Mouse (Mus musculus): ENCODE data around the gene Stk16.
A peak's percentile ranks its signal among the peaks of the same experiment; 100 is the strongest.

The Stk16 gene

DNA sequence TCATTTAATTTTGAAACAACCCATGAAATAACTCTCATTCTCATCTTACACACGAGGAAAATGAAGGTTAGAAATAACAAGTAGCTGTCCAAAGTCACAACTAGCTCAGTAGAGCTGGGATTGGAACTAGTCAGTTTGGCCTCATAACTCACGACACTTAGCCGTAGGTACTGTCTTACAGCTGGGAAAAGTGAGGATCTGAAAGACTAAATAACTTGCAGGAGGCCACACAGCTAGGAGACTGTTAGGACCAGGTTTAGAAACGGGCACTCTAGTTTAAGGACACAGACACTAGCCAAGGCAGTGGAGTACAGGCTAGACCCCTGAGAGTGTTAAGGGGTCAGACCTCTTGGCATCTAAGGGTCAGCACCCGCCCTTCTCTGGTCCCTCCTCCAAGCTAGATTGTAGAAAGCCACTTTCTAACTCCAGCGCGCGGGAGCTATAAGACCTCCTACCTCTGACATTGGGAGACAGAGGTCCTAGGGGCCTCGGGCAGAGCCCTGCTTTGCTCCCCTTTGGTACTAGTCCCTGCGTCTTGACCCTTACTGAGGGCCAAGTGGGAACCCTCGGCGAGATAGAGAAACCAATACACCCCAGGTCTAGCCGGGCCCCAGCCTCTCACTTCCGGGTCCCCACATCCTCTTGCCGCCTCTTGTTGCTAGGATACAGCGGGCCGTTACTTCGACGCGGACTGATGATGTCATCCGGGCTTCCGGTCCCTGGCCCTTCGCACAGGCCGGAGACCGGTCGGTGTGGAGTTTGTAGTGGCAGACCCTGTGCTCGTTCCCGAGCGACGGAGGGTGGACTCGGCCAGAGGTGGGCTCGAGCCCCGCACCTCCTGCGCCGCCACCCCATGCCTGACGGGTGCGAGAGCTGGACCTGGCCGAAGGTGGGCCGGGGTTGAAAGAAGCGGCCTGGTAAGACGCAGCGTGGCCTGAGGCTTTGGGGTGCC, at the start of gene Stk16, which contains the start of gene Glb1l:
Stk16 (plus strand) TSS at position 703 of the 952 bp plus-strand sequence.
Glb1l (minus strand) TSS at position 678 of the 952 bp plus-strand sequence.
- DNase-seq (ENCODE audit: low spot score), result peak; percentile 95

DNA sequence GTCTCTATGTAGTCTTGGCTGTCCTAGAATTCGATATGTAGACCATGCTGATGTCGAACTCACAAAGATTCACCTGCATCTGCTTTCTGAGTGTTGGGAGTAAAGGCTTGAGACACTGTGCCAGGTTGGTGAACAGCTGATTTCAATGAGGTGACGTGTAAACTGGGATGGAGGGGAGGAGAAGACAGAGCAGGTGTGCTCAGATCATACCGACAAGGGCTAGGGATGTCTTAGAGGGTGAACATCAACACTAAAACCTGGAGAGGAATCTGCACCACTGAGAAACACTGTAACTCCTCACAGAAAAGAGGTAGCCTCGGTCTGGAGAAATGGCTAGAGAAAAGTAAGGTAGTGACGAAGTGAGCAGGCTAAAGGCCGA, 42.6 kb upstream of the Stk16 start:
- DNase-seq (ENCODE audit: low spot score), result no peak

DNA sequence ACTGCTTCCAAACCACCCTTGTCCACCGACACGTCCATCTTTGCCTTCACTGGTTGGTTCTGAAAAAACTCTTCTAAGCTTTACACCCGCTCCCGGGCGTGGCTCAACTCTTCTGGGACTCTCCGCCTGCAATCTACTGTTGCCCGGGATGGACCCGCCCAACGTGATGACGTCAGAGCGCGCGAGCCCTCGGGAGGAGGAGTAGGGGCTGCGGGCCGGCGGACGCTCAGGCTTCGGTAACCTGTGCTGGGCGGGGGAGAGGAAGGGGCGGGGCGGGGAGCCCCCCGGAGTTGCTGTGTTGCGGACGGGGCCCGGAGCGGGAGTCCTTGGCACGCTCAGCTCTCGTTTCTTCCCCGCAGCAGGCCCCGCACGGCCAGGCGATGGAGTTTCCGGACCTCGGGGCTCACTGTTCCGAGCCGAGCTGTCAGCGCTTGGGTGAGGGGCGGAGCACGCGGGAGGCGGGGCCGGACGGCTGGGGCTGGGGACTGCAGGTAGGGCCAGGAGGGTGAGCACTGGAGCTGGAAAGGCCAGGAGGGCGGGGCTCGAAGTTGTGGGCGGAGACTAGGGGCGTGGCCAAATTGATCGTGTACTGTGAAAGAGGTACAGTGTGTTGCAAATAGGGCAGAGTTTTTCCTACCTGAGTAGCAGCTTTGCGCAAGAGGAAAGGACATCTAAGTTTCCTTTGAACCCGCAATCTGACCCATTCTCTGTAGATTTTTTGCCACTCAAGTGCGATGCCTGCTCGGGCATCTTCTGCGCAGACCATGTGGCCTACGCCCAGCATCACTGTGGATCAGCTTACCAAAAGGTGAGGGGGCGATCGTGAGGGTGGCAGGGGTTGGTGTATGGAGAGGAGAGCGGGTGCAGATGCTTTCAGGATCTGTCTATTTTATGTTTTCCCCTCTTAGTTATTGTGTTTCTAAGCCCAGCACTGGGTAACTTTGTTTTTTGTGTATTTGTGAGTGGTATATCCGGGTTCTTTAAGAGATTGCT, 41.9 kb upstream of the Stk16 start, which contains the start of gene Zfand2b:
Zfand2b (plus strand) TSS at position 175 of the 993 bp plus-strand sequence.
- DNase-seq (ENCODE audit: low spot score), result peak; percentile 95

DNA sequence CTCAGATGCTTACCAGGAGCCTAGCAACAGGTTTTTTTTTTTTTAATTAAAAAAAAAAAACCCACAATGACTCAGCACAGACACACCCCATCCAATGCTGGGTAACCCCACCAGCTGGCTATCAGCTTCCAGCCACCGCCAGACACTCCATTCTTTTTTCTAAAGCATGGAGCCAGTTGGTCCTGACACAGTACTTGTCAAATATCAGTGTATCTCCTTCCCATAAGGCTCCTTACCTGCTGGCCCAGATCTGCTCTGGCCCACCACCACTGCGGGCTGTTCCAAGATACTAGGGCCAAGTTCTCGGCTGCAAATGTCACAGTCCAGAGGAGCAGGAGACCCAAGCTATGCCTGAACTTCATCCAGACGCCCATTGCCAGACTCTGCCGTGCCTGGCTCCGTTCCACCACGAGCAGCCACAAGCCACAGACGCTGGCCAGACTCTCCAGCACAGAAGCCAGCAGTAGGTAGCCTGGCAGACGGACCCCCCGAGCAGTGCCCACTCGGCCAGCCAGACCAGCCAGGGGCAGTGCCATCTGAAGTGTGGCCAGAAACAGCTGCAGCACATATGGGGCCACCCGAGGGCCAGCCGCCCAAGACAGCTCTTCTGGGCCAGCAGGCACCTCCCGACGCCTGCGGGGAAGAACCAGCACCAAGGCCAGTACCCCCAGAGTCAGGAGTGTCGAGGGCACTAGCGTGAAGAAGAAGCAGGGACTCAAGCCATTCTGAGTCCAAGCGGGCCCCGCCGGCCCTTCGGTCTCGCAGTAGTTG, 31.1 kb upstream of the Stk16 start:
- DNase-seq (ENCODE audit: low spot score), result peak; percentile 44

DNA sequence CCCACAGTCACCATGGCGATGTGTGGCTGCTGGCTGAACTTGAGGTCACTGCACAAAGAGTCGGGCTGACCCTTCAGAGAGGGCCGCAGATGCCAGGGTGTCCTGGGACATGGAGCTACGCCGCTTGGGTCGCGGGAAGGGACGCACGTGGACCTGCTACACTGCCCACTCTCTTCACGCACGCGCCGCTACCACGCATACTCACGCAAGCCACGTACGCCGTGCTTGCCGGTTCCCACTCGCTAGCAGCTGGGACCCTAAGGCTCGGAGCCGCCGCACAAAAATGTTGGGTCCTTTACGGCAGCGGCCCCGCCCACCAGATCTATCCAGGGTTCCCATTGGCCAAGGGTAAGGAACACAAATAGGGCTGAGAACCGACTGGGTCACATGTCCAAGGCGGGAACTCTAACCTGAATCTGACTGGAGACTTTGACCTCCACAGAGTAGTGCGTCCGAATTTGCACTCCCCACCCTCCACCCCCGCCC, 30.5 kb upstream of the Stk16 start, which contains the start of gene Abcb6:
Abcb6 (minus strand) TSS at position 288 of the 486 bp plus-strand sequence.
- DNase-seq (ENCODE audit: low spot score), result peak; percentile 89

DNA sequence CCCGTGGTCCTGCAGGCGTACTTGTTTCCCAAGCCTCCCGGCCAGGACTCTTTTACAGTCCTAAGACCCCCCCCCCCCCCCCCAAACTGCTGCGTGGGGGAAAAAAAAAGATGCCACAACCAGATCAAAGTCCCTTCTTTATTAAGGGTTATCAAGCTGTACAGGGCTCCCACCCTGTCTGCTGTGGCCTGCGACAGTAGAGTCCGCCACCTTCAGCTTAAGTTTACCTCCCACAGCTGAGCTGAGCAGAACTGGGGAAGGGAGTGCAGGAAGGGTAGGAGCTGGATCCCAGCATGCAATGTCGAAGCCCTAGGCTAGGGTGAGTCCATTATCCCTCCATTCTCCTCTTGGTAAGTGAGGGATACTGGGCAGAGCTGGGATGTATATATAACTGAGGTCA, 29.9 kb upstream of the Stk16 start:
- DNase-seq (ENCODE audit: low spot score), result no peak

DNA sequence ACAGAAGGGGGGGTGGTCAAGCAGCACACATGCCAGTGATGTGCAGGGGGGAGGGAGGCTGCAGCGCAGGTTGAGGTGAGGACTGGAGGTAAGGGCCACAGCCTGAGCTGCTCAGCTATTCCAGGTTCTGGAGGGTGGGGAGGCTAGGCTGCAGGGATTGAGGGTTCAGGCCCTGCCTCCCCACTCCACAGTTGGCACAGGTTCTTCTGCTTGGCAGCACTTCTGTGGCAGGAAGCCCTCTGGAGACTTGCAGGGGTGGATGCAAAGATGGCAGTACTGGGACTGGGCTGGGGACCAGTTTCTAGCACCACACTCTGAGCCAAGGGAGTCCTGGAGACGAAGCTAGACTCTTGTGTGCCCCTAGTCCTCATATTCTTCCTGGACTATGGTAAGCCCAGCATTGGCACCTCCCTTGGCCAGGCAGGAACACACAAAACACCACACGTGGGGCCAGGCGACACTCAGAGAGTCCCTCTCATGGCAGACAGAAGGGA, 29.2 kb upstream of the Stk16 start:
- DNase-seq (ENCODE audit: low spot score), result no peak

DNA sequence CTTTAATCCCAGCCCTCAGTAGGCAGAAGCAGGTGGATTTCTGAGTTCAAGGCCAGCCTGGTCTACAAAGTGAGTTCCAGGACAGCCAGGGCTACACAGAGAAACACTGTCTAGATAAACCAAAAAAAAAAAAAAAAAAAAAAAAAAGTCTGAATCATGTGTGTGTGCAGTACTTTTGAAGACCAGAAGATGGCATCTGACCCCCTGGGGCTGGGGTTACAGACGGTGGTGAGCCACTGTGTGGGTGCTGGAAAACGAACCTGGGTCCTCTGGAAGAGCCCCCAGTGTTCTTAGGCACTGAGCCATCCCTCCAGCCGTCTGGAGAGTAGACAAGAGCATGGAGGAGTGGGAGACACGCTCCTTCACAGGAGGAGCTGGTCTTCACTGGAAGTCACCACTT, 28.5 kb upstream of the Stk16 start:
- DNase-seq (ENCODE audit: low spot score), result no peak

DNA sequence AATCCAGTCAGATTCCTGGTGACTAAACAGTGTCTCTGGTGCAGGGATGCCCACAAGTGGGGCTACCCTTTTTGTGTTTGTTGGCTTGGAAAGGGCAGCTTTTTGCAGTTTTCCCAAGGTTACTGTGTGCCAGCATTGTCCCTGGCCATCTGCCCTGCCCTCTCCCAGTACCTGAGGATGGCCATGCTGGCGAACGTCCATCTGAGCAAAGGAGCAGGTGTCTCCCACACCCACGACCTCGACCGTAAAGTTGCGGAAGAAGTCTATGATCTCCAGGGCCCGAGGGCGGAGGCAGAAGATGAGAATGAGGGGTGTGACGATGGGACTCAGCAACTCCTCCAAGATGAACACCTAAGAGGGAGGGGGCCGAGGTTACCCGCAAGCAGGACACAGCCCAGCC, 25.1 kb upstream of the Stk16 start:
- no peak for DNase-seq (ENCODE audit: low spot score)

DNA sequence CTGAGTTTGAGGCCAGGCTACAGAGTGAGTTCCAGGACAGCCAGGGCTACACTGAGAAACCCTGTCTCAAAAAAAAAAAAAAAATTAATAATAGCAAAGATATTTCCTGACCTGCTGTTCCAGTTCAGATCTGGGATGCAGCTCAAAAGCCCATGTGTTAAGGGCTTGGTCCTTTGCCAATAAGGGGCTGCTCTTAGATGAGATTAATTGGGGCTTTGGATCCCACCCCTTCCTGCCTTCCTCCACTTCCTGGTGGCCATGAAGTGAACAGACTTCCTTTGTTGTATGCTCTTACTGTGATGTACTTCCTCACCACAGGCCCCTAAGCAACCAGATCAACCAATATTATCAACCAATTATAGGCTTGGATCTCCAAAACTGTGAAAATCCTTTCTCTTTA, 23.5 kb upstream of the Stk16 start:
- no peak for DNase-seq (ENCODE audit: low spot score)

DNA sequence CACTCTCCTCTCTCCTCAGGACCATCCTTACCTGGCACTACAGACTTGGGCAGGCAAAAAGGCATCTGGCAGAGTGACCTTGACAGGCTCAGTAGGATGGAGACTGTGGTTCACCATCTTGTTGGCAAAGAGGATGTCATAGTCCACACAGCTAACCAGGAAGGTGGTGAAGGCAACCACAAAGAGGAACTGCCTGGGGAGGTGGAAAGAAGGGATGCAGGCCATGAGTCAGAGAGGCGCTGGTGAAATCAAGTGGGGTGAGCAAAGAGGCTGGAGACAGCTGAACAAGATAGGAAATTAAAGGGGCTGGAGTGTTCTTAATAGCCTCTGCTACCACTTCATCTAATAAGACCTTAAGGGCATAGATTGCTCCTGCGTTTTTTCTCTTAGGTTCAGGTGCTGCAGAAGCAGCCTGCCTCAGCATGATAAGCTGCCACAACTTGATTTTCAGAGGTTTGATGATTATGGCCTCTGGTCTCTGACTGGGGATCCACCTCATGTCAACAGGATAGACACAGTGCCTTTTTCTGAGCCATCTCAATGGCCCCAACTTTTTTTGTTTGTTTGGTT, 22.6 kb upstream of the Stk16 start:
- no peak for DNase-seq (ENCODE audit: low spot score)

DNA sequence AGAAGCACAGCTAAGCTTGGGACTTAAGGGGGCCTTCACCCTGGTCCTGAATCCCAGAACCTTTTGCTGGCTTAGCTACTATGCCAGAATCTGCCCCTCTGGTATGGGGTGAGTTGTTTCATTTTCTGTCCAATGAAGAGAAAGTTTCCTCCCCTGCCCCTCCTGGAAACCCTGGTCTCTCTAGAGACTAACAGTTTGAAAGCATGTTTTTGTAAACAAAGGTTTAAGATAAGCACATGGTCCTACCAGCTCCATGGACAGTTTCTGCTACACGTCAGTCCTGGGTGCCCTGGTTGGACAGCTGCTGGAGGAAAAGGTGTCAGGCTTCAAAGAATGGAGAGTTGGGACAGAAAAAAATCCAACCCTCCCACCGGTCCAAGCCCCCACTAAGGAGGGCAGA, 20.1 kb upstream of the Stk16 start:
- peak; percentile 19 for DNase-seq (ENCODE audit: low spot score)

DNA sequence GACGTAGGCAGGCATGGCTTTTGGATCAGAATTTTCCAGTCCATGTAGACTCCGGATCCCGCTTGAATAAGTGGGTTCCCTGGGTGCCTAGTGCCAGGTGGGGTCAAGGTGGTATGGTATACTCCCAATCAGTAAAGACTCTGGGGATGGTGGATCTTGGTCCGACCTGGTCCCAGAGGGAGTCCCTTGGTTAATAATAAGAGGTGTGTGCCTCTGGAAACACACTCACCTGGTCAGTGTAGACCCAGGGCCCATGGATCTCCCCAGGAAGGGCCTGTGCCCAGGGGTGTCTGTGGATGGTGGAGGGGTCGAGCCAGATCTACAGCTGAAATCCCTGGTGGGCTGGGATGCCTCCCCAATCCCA, 19.4 kb upstream of the Stk16 start:
- no peak for DNase-seq (ENCODE audit: low spot score)

DNA sequence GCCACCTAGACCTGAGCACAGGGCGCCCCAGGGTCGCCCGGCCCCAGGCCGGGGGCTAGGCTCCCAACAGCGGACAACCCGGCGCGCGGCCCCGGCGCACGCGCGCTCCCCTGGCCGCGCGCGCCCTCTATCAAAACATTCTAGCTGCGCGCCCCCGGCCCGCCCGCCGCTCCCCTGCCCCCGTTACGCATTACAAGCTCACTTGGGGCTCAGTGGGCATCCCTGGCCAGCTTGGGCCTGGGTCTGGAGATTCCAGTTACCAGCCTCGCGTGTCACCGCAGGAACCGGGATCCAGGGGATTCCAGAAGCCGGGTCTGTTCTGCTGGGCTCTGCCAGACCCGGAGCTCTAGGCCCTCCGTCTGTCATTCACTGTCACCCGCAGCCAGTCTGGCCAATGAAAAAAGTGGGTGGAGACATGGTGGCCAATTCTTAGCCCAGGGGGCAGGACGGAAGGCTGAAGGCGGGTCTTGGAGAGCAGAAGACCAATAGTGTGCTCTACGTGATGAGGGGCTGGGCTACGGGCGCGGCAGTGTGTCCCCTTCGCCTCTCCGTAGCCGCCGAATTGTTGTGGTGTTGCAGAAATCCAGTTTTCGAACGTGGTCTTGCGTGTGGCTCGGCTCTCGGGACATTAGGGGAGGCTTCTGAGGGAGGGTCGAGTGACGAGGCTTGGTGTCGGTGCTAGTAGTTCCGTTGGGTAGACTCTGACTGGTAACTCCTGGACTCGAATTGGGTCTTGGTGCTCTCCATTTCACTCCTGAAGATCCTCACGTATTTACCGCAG, 18.8 kb upstream of the Stk16 start, which contains the start of the genes Ankzf1 and Atg9a:
Ankzf1 (plus strand) TSS at position 530 of the 781 bp plus-strand sequence.
Atg9a (minus strand) TSS at position 575 of the 781 bp plus-strand sequence.
- DNase-seq (ENCODE audit: low spot score), result peak; percentile 99

DNA sequence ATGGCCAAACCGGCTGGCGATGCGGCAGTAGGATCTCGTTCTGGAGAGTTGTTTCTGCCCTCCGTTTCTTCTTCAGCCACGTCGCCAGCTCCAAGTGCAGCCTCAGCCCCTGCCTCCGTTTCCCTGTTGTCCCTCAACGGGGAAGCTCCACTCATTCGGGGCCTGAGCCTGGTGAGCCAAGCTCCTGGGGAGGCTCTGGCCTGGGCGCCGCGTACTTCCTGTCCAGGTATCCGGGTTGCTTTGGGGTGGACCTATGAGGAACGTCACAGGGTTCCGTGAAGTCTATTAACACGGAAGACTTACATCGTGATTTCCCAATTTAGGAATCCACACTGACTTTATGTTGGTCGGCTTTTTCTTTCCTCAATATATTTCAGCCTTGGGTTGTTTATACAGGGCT, 18.2 kb upstream of the Stk16 start:
- DNase-seq (ENCODE audit: low spot score), result peak; percentile 52

DNA sequence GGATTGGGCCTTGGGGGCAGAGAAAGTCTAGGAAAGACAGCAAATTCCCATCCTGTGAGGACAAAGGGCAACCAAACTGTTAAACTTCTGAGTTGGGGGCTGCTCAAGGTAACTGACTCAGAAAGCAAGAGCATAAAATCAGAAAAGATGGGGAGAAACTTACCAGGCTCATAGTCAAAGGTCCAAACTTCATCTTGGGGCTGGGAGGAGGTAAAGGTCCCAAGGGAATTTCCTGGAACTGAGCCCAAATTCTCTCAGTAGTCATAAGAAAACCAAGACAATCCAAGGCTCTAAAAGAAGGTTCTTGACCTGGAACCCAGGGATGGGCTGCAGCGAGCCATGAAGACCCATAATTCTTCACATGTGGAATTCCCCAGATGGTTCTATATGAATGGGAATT, 9.4 kb upstream of the Stk16 start:
- peak; percentile 33 for DNase-seq (ENCODE audit: low spot score)

DNA sequence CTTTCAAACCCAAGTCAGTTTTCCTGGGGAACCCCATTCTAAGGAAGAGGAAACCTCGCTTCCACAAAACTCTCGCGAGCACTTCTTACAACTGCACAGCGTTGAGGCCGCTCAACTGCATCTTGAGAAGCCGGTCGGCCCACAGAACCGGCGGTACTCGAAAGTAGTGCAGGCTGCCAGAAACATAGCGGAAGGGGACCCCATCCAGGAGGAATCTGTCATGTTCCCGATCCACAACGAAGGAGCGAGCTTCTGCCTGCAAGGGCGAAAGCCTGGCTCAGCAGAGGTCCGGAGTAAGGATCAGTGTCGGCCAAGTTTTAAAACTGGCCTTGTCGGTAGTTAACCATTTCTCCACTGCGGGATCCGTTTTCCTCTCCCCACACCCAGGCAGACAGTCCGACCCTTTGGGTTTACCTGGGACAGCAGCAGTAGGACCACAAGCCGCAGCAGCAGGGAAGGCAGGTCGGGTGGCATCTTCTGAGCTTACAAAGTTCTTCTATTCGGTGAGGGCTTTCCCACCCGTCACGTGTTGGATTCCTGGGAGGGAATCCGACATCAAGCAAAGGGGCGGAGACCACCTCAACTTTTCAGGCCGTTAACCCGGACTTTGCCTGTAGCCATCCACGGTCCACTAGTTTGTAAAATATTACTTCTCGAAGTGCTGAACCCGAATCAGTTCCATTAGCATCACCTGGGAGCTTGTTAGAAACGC, 1.5 kb upstream of the Stk16 start:
- peak; percentile 37 for DNase-seq (ENCODE audit: low spot score)

DNA sequence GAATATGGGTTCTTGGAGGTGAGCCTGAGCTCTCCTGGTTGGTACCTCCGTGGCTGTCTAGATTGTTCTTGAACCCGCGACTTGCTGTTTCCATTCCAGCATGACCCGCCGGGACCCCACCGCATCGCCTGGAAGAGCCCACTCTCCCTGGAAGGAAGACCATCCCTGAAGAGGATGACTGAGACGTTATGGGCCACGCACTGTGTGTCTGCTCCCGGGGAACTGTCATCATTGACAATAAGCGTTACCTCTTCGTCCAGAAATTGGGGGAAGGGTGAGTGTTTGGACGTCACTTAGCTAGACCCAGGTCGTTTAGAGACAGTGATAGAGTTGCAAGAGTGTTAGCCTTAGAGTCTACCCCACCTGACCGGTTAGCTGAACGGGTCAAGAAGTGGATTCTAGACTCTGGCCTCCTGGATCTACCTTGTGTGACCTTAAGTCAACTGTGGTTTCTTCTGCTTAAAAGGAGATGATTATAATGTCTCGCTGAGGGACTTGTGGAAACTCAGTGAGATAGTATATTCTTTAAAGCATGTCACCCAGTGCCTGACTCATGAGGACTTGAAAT, 587 bp downstream of the Stk16 start:
- peak; percentile 12 for DNase-seq (ENCODE audit: low spot score)

DNA sequence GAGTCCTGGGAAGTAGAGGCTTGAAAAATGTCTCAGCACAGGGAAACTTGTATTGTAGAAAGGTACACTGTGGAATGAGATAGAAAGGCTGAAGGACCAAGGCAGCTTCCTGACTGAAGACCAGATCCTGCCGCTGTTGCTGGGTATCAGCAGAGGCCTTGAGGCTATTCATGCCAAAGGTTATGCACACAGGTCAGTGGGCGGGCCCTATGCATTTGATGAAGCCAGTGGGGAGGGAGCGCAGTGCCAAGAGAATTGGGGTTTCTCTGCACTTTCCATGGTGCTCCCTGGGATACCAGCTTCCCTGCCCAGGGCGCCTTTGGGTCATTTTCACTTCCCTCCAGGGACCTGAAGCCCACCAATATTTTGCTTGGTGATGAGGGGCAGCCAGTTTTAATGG, 1.9 kb downstream of the Stk16 start:
- DNase-seq (ENCODE audit: low spot score), result no peak
